Mouse (Mus musculus) neural tube, embryonic 12.5 days (tissue): ENCODE measurements at regions not wholly inside any gene's neighbourhood (a gene's known extent, or its start where the extent isn't known, plus 50 kb on each side); places are given as distances from the start of the nearest gene placed in this dataset.

Experiments used
- ATAC-seq: fragments of 200-750 bp; cut with Nextera tagmentation; 2 replicates; pipeline ENCODE4 v1.8.0; 2017; ENCODE audit warnings: low read depth, mild to moderate bottlenecking, moderate TSS enrichment, moderate library complexity; ENCODE audit not compliant: low FRiP score
- H3K27ac ChIP-seq: fragments of 300-500 bp; sonication (generic); 2 replicates; pipeline ENCODE4 v1.5.1; 2016
- H3K27me3 ChIP-seq: fragments of 300-500 bp; sonication (generic); replicated peaks from 2 replicates; pipeline ENCODE4 v1.6.1; 2016; ENCODE audit warnings: mild to moderate bottlenecking
- H3K36me3 ChIP-seq: fragments of 300-500 bp; sonication (generic); 2 replicates; pipeline ENCODE4 v1.6.1; 2016; ENCODE audit warnings: mild to moderate bottlenecking
- H3K4me1 ChIP-seq: fragments of 300-500 bp; sonication (generic); 2 replicates; pipeline ENCODE4 v1.6.1; 2016
- H3K4me2 ChIP-seq: fragments of 300-500 bp; sonication (generic); replicated peaks from 2 replicates; pipeline ENCODE4 v1.6.1; 2016; ENCODE audit warnings: mild to moderate bottlenecking
- H3K4me3 ChIP-seq: fragments of 300-500 bp; sonication (generic); 2 replicates; pipeline ENCODE4 v1.5.1; 2016
- H3K9ac ChIP-seq: fragments of 300-500 bp; sonication (generic); 2 replicates; pipeline ENCODE4 v1.6.1; 2016; ENCODE audit warnings: mild to moderate bottlenecking
- H3K9me3 ChIP-seq: fragments of 300-500 bp; sonication (generic); 2 replicates; pipeline ENCODE4 v1.6.1; 2016; ENCODE audit warnings: mild to moderate bottlenecking
- WGBS: fragments of 180-500 bp; shearing (Covaris S2); methylation state at CpG from one replicate; pipeline ENCODE4 v1.1.7; 2016; 5-methylcytosine and 5-hydroxymethylcytosine counted together

DNA sequence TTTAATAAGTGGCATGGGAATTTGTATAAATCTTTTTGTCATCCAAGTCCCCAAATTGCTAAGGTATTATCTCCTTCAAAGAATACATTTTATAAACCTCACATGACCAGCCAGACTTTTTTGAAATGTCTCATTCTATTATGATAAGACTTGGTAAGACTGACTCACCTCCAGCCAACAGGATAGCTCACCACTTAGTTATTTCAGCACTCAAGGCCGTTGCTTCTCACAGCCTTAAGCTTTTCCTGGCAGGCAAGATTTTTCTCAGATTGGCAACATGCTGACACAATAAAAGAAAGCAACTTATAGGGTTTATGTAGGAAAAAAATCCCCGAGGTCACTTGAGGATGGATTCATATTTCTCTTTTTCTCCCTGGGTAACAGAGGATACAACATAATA, 935.9 kb upstream of the Acvr2a start:
- WGBS: 74% methylated on average over 2 of the region's 2 CpGs
- H3K9me3 ChIP-seq: no peaks in the 10 kb centered on the region

DNA sequence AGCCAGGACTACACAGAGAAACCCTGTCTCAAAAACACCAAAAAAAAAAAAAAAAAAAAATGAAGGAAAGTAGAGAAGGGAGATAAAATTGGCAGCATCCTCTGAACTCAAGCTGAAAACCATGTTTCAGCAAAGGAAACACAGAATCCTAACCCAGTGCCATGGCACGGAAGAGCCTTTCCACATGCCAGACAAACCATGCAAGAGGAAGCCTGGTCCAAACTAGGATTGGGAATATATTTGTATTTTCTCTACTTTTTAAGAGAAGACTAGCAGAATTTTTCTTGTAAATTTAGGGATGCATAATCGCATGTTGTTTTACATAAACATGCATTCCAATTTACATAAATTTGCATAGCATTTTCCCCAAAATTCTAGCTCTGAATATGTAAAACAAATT, 934.8 kb upstream of the Acvr2a start:
- ATAC-seq: no peak
- H3K4me2 ChIP-seq: no peak overlapping the region
- no peaks in the 10 kb centered on the region for H3K4me1 ChIP-seq
- H3K27me3 ChIP-seq: no peaks in the 10 kb centered on the region
- H3K4me3 ChIP-seq: no peak overlapping the region
- H3K27ac ChIP-seq: no peak overlapping the region
- 94% methylated on average over 2 of the region's 2 CpGs for WGBS
- H3K9ac ChIP-seq: no peak overlapping the region
- no peaks in the 10 kb centered on the region for H3K9me3 ChIP-seq
- H3K36me3 ChIP-seq: no peaks in the 10 kb centered on the region

More for the DNA sequence above, 935.9 kb upstream of the Acvr2a start:
- no peak overlapping the region for H3K27ac ChIP-seq
- H3K4me3 ChIP-seq: no peak overlapping the region
- H3K36me3 ChIP-seq: no peaks in the 10 kb centered on the region
- no peak overlapping the region for H3K9ac ChIP-seq
- no peak for ATAC-seq
- no peak overlapping the region for H3K4me2 ChIP-seq
- no peaks in the 10 kb centered on the region for H3K4me1 ChIP-seq
- H3K27me3 ChIP-seq: no peaks in the 10 kb centered on the region

DNA sequence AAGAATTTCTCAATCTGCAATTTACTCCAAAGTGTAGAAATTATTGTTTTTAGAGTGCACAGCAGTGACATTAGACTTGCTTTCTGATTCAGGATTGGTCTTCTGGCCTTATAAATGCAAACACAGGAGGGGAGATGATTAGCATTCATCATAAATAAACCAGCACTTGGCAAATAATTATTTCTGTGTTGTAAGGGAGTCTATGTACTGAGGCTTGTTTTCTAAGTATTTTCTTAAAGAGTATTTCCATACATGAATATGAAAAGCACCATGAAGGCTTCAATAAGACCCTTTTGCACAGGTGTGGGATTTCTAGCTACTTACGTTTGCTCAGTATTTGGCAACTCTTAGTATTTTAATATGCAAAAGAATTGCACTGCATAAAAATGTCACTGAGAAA, 934.1 kb upstream of the Acvr2a start:
- H3K9ac ChIP-seq: no peak overlapping the region
- no peak overlapping the region for H3K4me3 ChIP-seq
- no peak for ATAC-seq
- H3K9me3 ChIP-seq: no peaks in the 10 kb centered on the region
- H3K27me3 ChIP-seq: no peaks in the 10 kb centered on the region
- WGBS: 93% methylated on average over 1 of the region's 1 CpGs
- H3K4me1 ChIP-seq: no peaks in the 10 kb centered on the region
- H3K36me3 ChIP-seq: no peaks in the 10 kb centered on the region
- H3K27ac ChIP-seq: no peak overlapping the region
- no peak overlapping the region for H3K4me2 ChIP-seq

DNA sequence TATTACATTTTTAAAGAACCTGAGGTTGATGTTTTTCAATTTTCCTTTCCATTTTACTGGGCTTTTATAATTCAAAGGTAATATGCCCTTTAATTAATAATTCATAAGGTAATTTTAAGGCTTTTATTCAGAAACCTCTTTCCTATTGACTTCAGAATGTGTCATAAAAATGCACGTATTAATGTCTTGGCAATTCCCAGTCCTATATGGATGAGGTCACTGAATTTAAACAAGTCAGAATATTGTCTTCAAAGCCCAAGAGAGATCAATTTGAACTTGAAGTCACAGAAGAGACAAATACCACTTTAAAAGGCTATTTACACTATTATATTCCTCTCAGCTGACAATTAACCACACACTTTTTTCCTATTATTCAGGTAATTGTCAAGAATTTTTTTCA, 925.7 kb upstream of the Acvr2a start:
- no peak overlapping the region for H3K4me2 ChIP-seq
- H3K27me3 ChIP-seq: no peaks in the 10 kb centered on the region
- no peak overlapping the region for H3K27ac ChIP-seq
- no peaks in the 10 kb centered on the region for H3K9me3 ChIP-seq
- no peaks in the 10 kb centered on the region for H3K4me1 ChIP-seq
- no peaks in the 10 kb centered on the region for H3K36me3 ChIP-seq
- no peak overlapping the region for H3K9ac ChIP-seq
- ATAC-seq: no peak
- H3K4me3 ChIP-seq: no peak overlapping the region
- WGBS: 42% methylated on average over 1 of the region's 1 CpGs

DNA sequence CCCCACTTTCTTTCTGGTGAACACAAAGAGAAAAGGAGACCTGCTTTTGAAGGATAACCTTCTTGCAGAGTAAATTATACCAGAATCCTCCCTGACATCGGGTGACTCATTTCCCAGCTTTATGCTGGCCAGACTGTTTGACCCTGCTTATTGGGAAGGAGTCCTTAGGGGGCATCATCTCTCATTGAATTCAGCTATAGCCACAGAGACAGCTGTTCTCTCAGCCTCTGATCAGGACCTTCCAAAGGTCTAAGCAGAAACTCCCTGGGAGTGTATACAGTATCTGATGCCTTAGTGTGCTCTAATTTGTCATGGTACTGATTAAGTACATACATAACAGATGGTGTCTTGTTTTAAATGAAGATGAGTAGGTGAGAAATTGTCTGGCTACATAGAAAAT, 922.5 kb upstream of the Acvr2a start:
- Histone ChIP-seq H3K4me1 (no peaks in the 10 kb centered on the region), H3K9me3 (no peaks in the 10 kb centered on the region), H3K27ac (no peak overlapping the region), H3K4me3 (no peak overlapping the region), H3K4me2 (no peak overlapping the region), H3K27me3 (no peaks in the 10 kb centered on the region), H3K9ac (no peak overlapping the region), H3K36me3 (no peaks in the 10 kb centered on the region)
- ATAC-seq: no peak
- WGBS: 43% methylated on average over 1 of the region's 1 CpGs

DNA sequence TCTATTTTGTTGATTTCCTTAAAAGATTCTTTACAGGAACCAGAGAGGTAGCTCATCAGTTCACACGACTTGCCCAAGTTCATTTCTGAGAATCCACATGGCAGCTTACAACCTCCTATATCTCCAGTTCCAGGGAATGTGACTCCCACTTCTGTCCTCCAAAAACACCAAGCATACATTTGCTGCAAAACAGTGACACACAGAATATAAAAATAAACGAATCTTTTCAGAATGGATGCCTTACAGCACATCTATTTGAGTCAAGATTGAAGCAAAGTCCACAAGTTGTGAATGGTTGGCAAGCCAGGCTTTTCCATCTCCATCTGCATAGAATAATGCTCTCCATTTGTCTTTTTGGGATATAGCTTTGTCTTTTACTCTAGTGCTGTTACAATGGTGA, 921.0 kb upstream of the Acvr2a start:
- no peaks in the 10 kb centered on the region for H3K27me3 ChIP-seq
- H3K27ac ChIP-seq: no peak overlapping the region
- H3K36me3 ChIP-seq: no peaks in the 10 kb centered on the region
- no peaks in the 10 kb centered on the region for H3K9me3 ChIP-seq
- no peak for ATAC-seq
- WGBS: 83% methylated on average over 2 of the region's 2 CpGs
- no peak overlapping the region for H3K4me2 ChIP-seq
- no peaks in the 10 kb centered on the region for H3K4me1 ChIP-seq
- no peak overlapping the region for H3K4me3 ChIP-seq
- no peak overlapping the region for H3K9ac ChIP-seq

DNA sequence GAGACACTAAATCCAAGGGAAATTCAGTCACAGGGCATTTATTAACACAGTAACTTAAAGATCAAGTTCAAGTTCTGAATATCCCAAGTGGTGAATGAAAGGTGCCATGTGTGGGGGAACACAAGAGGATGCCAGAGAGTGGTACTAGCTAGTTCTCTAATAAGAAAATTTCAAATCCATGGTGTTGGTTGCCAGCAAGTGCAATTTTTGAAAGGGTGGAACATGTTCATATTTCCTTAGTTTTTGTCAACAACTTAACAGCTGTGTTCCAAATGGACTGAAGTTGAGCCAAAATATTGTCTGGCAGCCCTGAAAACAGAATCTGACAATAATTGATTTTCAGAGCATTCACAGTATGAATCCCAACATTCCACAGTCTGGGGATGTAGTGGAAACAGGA, 919.1 kb upstream of the Acvr2a start:
- Histone ChIP-seq H3K4me3 (no peak overlapping the region), H3K27me3 (no peaks in the 10 kb centered on the region), H3K4me2 (no peak overlapping the region), H3K27ac (no peak overlapping the region), H3K4me1 (no peaks in the 10 kb centered on the region), H3K9me3 (no peaks in the 10 kb centered on the region), H3K36me3 (no peaks in the 10 kb centered on the region), H3K9ac (no peak overlapping the region)
- ATAC-seq: no peak

DNA sequence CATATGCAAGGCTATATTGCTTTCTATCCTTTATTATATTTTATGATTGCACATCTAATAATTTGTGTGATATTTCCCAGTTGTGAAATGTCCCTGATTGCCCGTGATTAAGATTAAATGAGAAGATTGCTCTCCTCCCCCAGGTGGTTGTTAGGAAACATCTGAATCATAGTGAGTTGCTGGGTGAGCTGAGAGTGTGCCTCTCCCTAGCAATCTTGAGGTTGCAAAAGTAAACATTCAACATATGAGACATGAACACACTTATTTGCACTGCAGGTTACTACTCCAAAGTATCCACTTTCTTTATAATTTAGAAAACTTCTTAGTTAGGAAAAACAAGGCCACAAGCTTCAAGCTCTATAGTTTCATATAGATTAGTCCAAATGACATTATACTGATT, 899.6 kb upstream of the Acvr2a start:
- no peak overlapping the region for H3K4me2 ChIP-seq
- H3K27ac ChIP-seq: no peak overlapping the region
- no peak overlapping the region for H3K4me3 ChIP-seq
- no peak for ATAC-seq
- H3K27me3 ChIP-seq: no peaks in the 10 kb centered on the region
- H3K4me1 ChIP-seq: no peaks in the 10 kb centered on the region
- H3K9me3 ChIP-seq: no peaks in the 10 kb centered on the region
- no peaks in the 10 kb centered on the region for H3K36me3 ChIP-seq
- WGBS: 93% methylated on average over 1 of the region's 1 CpGs
- no peak overlapping the region for H3K9ac ChIP-seq

DNA sequence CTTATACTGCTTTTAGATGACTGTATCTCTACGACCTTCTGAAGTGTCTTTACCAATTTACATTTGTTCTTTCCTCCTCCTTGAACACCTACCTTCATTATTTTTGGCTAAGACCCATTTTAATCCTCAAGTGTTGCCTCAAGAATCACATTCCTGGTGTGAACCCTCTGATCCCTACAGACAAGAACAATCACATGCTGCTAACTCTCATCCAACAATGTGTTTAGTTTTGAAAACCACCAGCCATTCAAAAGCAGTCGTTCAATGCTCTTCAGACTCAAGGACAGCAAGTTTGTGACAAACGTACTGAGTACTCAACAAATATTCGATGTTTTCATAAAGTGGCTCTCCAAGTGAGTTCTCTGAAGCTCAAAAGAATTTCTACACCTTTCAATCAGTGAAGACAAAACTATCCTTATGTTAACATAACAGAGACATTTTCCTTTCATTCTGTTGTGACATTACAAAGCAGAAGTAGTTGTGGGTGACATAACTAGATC, 898.9 kb upstream of the Acvr2a start:
- H3K36me3 ChIP-seq: no peaks in the 10 kb centered on the region
- no peaks in the 10 kb centered on the region for H3K27me3 ChIP-seq
- WGBS: 81% methylated on average over 4 of the region's 4 CpGs
- ATAC-seq: no peak
- H3K4me2 ChIP-seq: no peak overlapping the region
- no peaks in the 10 kb centered on the region for H3K4me1 ChIP-seq
- H3K9ac ChIP-seq: no peak overlapping the region
- no peak overlapping the region for H3K4me3 ChIP-seq
- H3K27ac ChIP-seq: no peak overlapping the region
- H3K9me3 ChIP-seq: no peaks in the 10 kb centered on the region

DNA sequence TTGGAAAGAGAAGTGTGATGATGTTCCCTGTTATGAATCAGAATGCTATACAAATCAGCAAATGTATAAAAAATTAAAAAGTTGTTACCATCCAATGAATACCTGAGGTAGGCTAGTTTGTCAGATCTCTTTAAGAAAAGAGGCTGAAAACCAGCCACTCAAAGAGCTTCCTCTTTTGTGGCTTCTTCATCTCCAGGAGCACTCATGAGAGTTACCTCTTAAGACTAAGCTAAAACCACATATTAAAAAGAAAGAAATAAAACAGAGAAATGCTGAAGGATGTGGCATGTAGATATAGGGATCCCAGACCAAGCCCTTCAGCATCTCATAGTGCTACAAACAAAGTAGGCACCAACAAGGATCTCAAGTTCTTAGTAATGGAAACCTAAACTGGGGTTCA, 890.9 kb upstream of the Acvr2a start:
- H3K27ac ChIP-seq: no peak overlapping the region
- no peak for ATAC-seq
- no peaks in the 10 kb centered on the region for H3K36me3 ChIP-seq
- H3K9ac ChIP-seq: no peak overlapping the region
- no peak overlapping the region for H3K4me3 ChIP-seq
- no peak overlapping the region for H3K4me2 ChIP-seq
- H3K4me1 ChIP-seq: no peaks in the 10 kb centered on the region
- no peaks in the 10 kb centered on the region for H3K27me3 ChIP-seq
- no peaks in the 10 kb centered on the region for H3K9me3 ChIP-seq

DNA sequence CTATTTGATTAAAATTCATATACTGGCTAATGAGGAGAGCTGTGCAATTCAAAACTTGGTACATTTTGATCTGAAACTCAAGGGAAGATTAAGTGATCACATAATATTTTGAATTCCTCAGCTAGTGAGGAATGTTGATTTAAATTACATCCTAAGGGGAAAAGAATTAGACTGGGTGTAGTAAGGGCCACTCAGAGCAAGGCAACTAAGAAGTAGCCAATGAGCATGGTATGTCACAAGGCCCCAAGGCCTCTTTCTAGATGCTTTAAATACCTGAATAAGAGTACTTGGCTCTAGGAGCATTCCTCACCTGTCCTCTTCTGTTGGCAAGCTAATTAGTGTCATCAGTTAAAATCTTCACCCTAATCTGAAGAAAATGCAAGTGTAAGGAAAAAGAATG, 887.3 kb upstream of the Acvr2a start:
- ATAC-seq: no peak
- no peak overlapping the region for H3K4me2 ChIP-seq

DNA sequence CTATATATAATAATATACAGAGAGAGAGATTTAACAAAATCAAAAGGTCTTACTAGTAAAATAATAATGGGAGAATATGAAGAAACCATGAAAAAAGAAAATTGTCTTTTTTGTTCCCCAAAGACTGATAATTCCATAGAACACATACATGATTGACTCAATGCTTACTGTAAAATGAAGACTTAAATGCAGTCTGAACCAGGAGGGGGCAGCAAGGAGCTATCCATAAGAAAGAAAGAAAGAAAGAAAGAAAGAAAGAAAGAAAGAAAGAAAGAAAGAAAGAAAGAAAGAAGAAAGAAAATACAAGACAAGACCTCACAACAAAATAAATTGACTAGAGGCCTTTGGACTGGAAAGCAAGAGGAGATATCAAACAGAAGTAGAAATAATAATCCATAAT, 868.8 kb upstream of the Acvr2a start:
- no peak overlapping the region for H3K27ac ChIP-seq
- no peaks in the 10 kb centered on the region for H3K9me3 ChIP-seq
- H3K9ac ChIP-seq: no peak overlapping the region
- no peak overlapping the region for H3K4me3 ChIP-seq
- no peak overlapping the region for H3K4me2 ChIP-seq
- ATAC-seq: no peak
- no peaks in the 10 kb centered on the region for H3K27me3 ChIP-seq
- H3K36me3 ChIP-seq: no peaks in the 10 kb centered on the region
- no peaks in the 10 kb centered on the region for H3K4me1 ChIP-seq

More for the DNA sequence above, 887.3 kb upstream of the Acvr2a start:
- no peaks in the 10 kb centered on the region for H3K27me3 ChIP-seq
- H3K4me3 ChIP-seq: no peak overlapping the region
- no peaks in the 10 kb centered on the region for H3K9me3 ChIP-seq
- H3K9ac ChIP-seq: no peak overlapping the region
- no peak overlapping the region for H3K27ac ChIP-seq
- no peaks in the 10 kb centered on the region for H3K4me1 ChIP-seq
- H3K36me3 ChIP-seq: no peaks in the 10 kb centered on the region

DNA sequence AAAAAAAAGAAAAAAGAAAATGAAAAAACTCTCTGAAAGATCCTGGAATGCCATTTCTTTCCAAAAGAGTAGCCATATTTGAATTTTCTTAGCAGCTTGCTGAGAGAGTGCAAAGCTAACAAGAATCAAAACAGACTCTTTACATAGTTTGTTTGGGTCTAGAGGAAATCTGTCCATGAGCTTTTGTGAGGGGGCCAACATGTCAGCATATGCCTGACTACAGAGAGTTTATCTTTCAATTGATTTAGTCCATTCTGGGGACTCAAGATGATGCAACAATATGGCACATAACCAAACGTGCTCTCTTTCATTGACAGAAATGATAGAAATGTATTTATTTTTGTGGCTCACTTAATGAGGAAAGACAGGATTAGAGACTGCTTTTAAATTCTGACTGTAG, 822.8 kb upstream of the Acvr2a start:
- WGBS: 76% methylated on average over 1 of the region's 1 CpGs
- ATAC-seq: no peak
- H3K9me3 ChIP-seq: no peaks in the 10 kb centered on the region

DNA sequence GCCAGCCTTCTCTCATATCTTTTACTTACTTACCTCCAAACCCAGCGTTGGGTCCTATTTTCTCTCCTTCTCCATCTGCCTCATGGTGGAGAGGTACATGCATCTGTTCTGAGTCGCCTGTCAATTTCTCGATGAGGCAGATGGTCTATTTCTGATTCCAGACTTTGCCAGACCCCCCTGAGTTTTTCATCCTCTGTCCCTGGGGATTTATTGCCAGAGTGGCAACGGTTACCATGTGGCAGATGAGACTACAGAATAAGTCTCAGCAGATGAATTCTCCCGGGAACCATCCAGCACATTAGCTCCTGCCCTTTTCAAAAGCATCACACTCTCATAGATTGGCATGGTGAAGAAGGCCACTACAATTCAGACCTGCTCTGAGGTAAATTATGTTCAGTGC, 819.7 kb upstream of the Acvr2a start:
- Histone ChIP-seq H3K9ac (no peak overlapping the region), H3K27ac (no peak overlapping the region), H3K4me1 (no peaks in the 10 kb centered on the region), H3K4me3 (no peak overlapping the region), H3K36me3 (no peaks in the 10 kb centered on the region), H3K27me3 (no peaks in the 10 kb centered on the region), H3K4me2 (no peak overlapping the region), H3K9me3 (no peaks in the 10 kb centered on the region)
- WGBS: 62% methylated on average over 5 of the region's 5 CpGs
- ATAC-seq: no peak

More for the DNA sequence above, 822.8 kb upstream of the Acvr2a start:
- Histone ChIP-seq H3K27me3 (no peaks in the 10 kb centered on the region), H3K4me2 (no peak overlapping the region), H3K4me3 (no peak overlapping the region), H3K27ac (no peak overlapping the region), H3K4me1 (no peaks in the 10 kb centered on the region), H3K36me3 (no peaks in the 10 kb centered on the region), H3K9ac (no peak overlapping the region)
